Mouse (Mus musculus) fibroblast of lung, adult 2 months (primary cell): ENCODE results near the gene Adcy6.

Experiments used
- DNase-seq: peaks from one replicate; pipeline ENCODE4 v3.0.0-alpha.2; 2011; ENCODE audit warnings: low read depth

Gene Adcy6

DNA sequence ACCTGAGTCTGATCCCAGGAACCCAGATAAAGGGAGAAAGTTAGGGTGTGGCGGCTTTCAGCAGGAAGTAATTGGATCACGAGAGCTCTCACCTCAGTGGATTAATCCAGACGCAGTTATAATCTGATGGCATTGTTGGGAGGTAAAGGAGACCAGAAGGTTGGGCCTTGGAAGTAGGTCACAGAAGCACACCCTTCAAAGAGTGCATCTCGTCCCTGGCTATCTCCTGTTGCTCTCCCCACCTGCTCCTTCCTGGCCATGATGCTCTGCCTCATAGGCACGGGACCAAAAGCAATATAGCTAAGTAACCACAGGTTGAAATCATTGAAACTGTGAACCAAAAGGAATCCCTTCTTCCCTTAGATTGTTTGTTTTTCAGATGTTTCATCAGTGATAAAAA lies 52.7 kb downstream of the Adcy6 start:
- no peak for DNase-seq

- DNase-seq = no peak
Observed at GRCm38 (mm10) chr15:98555881-98556280, 54.0 kb downstream of the Adcy6 start.

GRCm38 (mm10) chr15:98552758-98553157 lies 57.1 kb downstream of the Adcy6 start:
- no peak for DNase-seq

DNA sequence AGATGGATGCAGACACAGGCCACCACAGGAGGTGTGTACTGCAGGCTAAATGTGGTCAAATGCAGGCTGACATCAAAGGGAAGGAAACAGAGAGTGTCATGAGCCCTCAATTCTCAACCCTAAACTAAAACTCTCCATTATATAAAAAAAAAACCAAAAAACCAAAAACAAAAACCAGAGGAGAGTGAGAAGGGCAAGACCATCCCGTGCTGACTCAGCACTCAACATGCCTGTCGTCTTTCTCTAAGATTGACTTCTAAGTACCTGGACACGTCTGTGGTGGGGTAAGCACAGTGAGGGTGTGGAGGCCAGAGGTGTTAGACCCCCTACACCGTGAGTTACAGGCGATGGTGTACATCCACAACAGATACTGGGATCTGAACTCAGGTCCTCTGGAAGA lies 63.0 kb downstream of the Adcy6 start:
- no peak for DNase-seq

DNA sequence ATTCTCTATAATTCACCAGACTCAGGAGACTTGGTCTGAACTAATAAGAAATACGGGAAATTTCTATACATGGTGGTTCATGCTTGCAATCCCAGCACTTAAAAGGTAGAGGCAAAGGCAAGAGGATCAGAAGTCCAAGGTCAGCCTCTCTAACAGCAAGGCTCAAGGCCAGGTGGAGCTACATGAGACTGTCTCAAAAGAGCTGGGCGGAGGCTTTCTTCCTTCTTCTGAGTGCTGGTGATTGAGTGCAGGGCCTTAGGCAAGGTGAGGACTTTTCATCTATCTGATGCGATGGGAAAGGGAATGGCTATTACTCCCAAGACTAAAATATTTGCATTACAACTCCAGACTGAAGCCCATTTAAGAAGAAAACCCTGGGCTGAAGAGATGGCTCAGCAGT lies 64.7 kb downstream of the Adcy6 start:
- DNase-seq = no peak

DNA sequence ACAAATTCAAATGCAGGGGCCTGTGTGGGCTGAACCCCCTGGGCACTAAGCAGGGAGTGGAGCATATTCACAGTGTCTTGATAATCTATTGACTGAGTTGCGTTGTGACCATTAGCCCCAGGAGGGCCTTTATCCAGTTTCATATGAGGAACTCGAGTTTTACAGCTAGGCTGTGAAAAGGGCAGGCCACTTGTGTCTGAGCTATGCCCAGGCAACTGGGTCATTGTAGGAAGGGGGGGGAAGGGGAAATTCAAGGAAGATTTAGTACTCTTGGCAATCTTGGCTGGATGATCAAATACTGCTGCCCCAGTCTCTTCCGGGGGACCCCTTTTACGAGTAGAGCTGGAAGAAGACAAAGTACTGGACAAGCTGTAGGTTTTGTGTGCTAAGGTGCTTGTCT lies 66.5 kb downstream of the Adcy6 start:
- DNase-seq = no peak

DNA sequence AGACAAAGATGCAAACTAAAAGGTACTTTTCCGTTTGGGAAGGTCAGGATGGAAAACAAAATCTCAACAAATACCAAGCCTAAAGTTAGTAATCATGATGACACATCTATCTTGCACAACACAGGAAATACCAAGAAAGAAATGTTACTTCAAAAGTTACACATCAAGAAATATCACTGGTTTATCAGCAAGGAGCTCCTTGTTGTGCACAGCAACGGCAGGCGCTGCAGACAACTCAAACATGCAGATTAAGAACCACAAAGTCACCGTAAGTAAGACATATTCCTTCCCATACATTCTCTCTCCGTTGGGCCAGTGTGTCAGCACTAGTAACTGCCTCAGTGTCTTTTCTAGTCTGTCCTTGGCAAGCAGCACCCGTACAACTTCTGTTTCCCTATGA lies 68.8 kb downstream of the Adcy6 start:
- DNase-seq = peak; percentile 9
